Mouse (Mus musculus) mammary gland, adult 2 months (tissue): Measurements from ENCODE around the gene Lbhd1. TPM values are rescaled to one million over a fixed set of nuclear protein-coding genes. Genes with fewer than 3 reads are reported as not detected.

Experiments used
- polyA plus RNA-seq: library from polyadenylated mRNA; depleted of rRNA; stranded (reverse); fragments of >200 nt; gene quantifications from 2 replicates; pipeline ENCODE4 v1.2.3, GENCODE M21; 2012; ENCODE audit warnings: low replicate concordance; rRNA removed

Lbhd1 gene
- polyA plus RNA-seq, 1 experiment: 3.0 TPM

Other genes with a start within 250 kb of the Lbhd1 start
- 3.0 and 3.4 TPM in 2 replicates for gene Chrm1, start 219.9 kb upstream of the Lbhd1 start, polyA plus RNA-seq
- 156 and 200 TPM in 2 replicates for gene Slc3a2, start 160.4 kb upstream of the Lbhd1 start, polyA plus RNA-seq
- gene Wdr74, start 147.9 kb upstream of the Lbhd1 start, polyA plus RNA-seq: 25.6 and 42.9 TPM in 2 replicates
- gene 1700092M07Rik, start 143.0 kb upstream of the Lbhd1 start, polyA plus RNA-seq: not detected in 2 replicates
- 73.4 and 84.9 TPM in 2 replicates for gene Stx5a, start 142.3 kb upstream of the Lbhd1 start, polyA plus RNA-seq
- gene Nxf1, start 126.7 kb upstream of the Lbhd1 start, polyA plus RNA-seq: 75.3 and 140 TPM in 2 replicates
- gene Tmem223, start 112.7 kb upstream of the Lbhd1 start, polyA plus RNA-seq: 300 and 304 TPM in 2 replicates
- 133 and 165 TPM in 2 replicates for gene Tmem179b, start 109.3 kb upstream of the Lbhd1 start, polyA plus RNA-seq
- 15.2 and 17.4 TPM in 2 replicates for gene Taf6l, start 97.3 kb upstream of the Lbhd1 start, polyA plus RNA-seq
- gene Polr2g, start 85.2 kb upstream of the Lbhd1 start, polyA plus RNA-seq: 30.3 and 61.5 TPM in 2 replicates
- gene Zbtb3, start 81.2 kb upstream of the Lbhd1 start, polyA plus RNA-seq: 2.4 and 3.2 TPM in 2 replicates
- gene Ttc9c, start 64.4 kb upstream of the Lbhd1 start, polyA plus RNA-seq: 10.7 and 20.5 TPM in 2 replicates
- 13.8 and 14.4 TPM in 2 replicates for gene Hnrnpul2, start 63.7 kb upstream of the Lbhd1 start, polyA plus RNA-seq
- not detected in 2 replicates for gene AC129217.1, start 54.0 kb upstream of the Lbhd1 start, polyA plus RNA-seq
- 568 and 621 TPM in 2 replicates for gene Bscl2, start 46.3 kb upstream of the Lbhd1 start, polyA plus RNA-seq
- gene Gng3, start 44.5 kb upstream of the Lbhd1 start, polyA plus RNA-seq: 0.34 and 0.65 TPM in 2 replicates
- gene Lrrn4cl, start 33.0 kb upstream of the Lbhd1 start, polyA plus RNA-seq: 14.0 and 20.9 TPM in 2 replicates
- 98.5 and 113 TPM in 2 replicates for gene Ubxn1, start 12.2 kb upstream of the Lbhd1 start, polyA plus RNA-seq
- gene Uqcc3, start 2.8 kb upstream of the Lbhd1 start, polyA plus RNA-seq: 24.0 and 25.0 TPM in 2 replicates
- not detected in 2 replicates for gene Gm49403, start 198 bp downstream of the Lbhd1 start, polyA plus RNA-seq
- gene 1810009A15Rik, start 5.1 kb downstream of the Lbhd1 start, polyA plus RNA-seq: 9.6 and 10.3 TPM in 2 replicates
- not detected in 2 replicates for gene Gm49416, start 5.2 kb downstream of the Lbhd1 start, polyA plus RNA-seq
- 28.9 and 29.0 TPM in 2 replicates for gene Ints5, start 9.3 kb downstream of the Lbhd1 start, polyA plus RNA-seq
- 97.1 and 165 TPM in 2 replicates for gene Ganab, start 14.3 kb downstream of the Lbhd1 start, polyA plus RNA-seq
- 79.0 and 149 TPM in 2 replicates for gene B3gat3, start 36.6 kb downstream of the Lbhd1 start, polyA plus RNA-seq
- gene Rom1, start 45.6 kb downstream of the Lbhd1 start, polyA plus RNA-seq: 15.7 and 17.6 TPM in 2 replicates
- 70.7 and 78.1 TPM in 2 replicates for gene Eml3, start 45.8 kb downstream of the Lbhd1 start, polyA plus RNA-seq
- 17.1 and 24.8 TPM in 2 replicates for gene Mta2, start 58.1 kb downstream of the Lbhd1 start, polyA plus RNA-seq
- gene Tut1, start 70.1 kb downstream of the Lbhd1 start, polyA plus RNA-seq: 20.2 and 22.1 TPM in 2 replicates
- gene Eef1g, start 83.3 kb downstream of the Lbhd1 start, polyA plus RNA-seq: 173 and 301 TPM in 2 replicates
- gene Ahnak, start 105.6 kb downstream of the Lbhd1 start, polyA plus RNA-seq: 27.4 and 46.3 TPM in 2 replicates
- 32.8 and 35.9 TPM in 2 replicates for gene Scgb1a1, start 204.2 kb downstream of the Lbhd1 start, polyA plus RNA-seq